Mouse (Mus musculus) ES-E14 (cell line): ENCODE results near the gene Phospho1.

Experiments
- HCFC1 ChIP-seq: IDR thresholded peaks from 2 replicates; pipeline ENCODE4 v1.6.1; 2012; ENCODE audit warnings: low read length, inconsistent platforms, borderline replicate concordance; ENCODE audit not compliant: insufficient read depth
- ZC3H11A ChIP-seq: IDR thresholded peaks from 2 replicates; pipeline ENCODE4 v1.6.1; 2012; ENCODE audit warnings: low read depth, mild to moderate bottlenecking, inconsistent platforms, low read length, borderline replicate concordance
- ZNF384 ChIP-seq: IDR thresholded peaks from 2 replicates; pipeline ENCODE4 v1.6.1; 2012; ENCODE audit warnings: low read depth, low read length, inconsistent platforms

GRCm38 (mm10) chr11:95808448-95809011 lies 15.8 kb upstream of the Phospho1 start:
- TF ChIP-seq ZNF384 (no peak), ZC3H11A (no peak), HCFC1 (no peak)
